Mouse (Mus musculus) cerebellum, postnatal 25 days (tissue): ENCODE results near the gene Exd2.

Experiments used
- DNase-seq, 2 experiments: peaks; one replicate each; pipeline ENCODE4 v3.0.0; 2021; ENCODE audit warnings: mixed read lengths in 2 of 2

Gene Exd2

DNA sequence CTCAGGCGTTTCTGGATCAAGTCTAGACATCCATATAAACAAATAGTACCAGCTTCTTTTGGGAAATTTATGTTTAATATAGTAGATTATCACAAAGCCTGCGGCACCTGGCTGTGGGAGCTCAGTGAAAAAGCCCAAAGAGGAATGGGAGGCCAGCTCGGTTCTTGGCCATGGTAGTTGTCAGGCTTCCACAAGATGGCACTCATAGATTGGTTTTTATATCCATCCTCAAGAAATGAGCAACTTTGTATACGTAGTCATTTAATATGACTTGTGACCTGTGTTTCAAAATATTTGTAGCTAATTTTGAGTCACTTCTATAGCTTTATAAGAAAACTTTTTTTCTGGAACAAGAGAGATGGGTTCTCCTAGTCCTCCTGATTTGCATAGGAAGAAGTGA is 35.5 kb downstream of the Exd2 start:
- DNase-seq = no peak

DNA sequence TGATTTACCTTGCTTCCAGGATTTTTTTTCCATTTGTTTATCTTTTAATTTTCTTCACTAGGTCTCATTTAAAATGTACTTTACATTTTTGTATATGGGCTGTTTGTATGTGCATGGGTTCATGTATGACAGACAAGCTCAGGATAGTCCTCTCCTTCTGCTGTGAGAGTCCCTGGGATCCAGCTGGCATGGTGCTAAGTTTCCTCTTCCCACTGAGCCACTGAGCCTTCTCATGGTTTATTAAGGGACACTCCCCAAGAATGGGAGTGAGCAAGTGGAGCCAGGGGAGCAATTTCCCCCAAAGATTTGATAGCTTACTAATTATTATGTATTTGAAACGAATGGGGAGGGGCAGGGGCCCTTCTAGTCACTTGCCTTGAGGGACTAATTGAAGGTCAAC is 37.6 kb downstream of the Exd2 start:
- DNase-seq = no peak

DNA sequence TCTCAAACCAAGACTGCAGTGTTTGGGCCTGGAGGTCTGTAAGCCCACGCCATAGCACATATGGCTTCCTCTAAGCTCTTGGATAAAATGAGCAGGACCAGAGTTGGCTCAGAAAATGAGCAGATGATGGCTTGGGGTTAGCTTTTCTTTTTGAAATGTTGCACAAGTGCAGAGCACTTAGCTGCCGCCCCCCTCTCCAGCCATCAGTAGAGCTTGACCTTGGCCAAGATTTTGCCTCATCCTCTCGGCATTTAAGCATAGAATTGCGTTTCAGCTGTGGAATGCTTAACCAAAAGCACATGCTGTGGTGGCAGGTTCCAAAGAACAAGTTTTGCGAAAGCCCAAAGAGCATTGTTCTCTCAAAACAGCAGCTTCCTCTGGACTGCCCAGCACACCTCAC is 41.8 kb downstream of the Exd2 start:
- no peak for DNase-seq

DNA sequence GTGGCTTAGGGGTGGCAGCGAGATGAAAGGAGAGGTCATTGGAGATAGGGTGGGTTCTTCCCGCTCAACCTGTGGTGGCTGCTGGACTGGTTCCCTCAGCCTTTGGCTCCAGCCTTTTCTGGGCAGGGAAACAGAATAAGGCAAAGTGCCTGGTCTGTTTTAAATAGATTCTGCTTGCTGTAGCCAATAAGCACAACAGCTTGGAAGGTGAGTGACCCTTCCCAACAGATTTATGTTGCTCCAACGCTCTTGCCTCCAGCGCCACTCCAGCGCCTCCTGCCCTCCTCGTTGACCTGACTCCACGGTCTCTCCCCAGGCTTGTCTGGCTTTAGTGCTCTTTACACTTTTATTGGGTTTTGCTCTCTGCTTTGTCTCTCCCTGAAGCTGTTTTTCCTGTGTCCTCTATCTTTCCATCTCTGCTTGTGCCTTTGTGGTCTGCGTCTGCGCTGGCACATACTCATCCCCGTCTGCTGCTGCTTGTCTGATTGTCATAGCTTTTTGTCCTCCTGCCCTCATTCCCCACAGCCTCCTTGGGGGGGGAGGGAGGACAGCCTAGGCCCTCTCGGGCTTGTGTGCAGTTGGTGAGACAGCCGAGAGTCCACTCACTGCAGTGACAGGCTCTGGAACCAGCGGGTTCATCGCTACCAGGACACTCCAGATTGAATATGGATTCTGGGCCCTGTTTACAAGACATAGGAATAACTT is 44.3 kb downstream of the Exd2 start:
- DNase-seq = peak in 1 of 2 experiments; percentile 23

DNA sequence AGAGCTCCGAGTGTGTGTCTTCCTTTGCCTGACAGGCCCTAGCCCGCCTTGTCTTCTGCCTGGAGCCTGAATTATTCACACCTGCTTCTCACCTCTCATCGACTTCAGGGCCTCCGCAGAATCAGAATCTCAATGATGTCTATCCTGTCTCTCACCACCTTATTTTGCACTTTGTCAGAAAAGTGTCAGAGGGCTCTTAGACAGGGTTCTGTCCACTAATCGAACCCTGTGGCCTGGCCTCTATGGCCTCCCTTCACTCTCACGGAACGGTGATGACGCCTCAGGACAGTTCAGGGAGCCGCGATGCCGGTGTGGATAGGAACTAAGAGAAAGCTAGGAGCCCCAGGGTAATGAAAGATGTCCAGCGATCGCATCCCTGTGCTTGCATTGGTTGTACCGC is 55.1 kb downstream of the Exd2 start, which contains the start of gene Galnt16:
Galnt16 (plus strand) TSS at position 301 of the 400 bp plus-strand sequence.
- no peak for DNase-seq

DNA sequence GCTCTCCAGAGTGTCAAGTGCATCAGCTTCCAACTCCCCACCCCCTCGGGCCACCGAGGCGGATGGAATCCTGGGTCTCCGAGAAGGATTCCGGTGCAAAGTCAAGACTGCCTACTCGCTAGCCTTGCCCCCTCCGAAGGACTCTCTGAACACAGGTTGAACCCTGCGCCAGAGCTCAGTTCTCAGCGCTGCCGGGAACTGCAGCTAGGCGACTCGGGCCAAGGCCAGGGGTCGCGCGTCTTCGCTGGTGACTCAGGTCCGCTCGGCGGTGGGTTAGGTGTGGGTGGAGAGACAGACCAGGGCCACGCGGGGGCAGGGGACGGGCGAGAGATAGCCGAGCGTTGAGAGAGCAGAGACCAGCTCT is 55.5 kb downstream of the Exd2 start:
- DNase-seq = peak; percentile 68 to 71

DNA sequence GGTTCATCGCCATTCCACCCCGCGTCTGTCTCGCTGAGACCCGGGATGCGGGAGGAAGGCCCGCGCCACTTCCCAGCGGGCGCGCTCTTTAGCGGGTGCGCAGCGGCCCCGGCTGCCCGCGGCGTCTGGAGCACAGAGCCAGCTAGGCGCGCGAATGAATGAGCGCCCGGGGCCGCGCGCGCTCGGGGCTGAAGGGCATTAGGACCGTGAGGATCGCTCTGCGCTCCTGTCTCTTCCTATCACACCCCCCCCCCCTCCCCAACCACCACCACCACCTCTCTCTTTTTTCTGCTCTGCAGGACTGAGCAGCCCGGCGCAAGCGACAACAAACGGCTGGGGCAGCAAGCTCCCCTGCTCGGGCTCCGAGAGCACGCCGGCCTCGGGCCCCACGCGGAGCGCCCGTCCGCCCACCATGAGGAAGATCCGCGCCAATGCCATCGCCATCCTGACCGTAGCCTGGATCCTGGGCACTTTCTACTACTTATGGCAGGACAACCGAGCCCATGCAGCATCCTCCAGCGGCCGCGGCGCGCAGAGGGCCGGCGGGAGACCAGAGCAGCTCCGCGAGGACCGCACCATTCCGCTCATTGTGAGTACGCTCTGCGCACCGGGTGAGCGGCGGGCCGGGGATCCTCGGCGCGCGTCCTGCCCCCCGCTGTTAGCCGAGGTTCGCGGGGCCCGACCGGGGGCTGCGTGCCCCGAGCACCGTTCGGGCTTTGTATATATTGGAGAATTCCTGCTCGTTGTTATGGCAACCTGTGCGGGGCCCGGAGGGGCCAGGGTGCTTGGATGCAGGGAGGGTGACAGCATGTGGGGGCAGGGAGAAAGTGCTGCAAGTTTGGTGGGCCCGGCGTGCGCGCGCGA is 56.1 kb downstream of the Exd2 start:
- peak; percentile 75 to 84 for DNase-seq

DNA sequence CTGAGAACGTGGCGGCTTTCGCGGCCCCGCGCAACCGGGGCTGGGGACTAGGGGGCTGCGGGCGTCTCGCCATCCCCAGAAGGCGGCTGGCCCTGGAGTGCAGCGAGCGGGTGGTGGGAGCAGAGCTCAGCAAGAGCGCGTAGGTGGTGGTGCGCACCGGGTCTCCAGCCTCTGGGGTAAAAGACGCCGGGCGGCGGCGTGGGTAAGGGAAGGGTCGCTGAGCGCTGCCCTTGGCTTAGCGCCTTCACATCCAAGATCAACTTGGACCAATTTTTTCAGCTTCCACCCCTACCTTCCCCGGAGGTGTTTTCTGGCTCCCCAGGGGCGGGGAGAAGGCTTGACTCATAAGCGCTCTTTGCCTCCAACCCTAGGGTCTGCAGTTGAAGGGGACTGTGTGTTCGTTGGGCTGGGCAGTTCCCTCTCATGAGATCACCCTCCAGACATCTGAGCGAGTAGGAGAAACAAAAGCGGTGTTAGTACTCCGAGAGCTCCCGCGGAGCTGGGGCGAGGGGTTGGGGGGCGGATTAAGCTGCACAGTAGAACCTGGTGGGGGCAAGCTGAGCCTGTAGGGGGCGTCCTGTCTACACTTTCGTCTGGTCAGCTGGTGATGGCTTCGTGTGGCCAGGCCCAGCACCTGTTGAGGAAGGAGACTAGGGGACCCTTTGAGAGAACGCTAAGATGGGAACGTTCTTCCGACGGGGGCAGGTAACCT is 56.9 kb downstream of the Exd2 start:
- peak; percentile 63 to 80 for DNase-seq

DNA sequence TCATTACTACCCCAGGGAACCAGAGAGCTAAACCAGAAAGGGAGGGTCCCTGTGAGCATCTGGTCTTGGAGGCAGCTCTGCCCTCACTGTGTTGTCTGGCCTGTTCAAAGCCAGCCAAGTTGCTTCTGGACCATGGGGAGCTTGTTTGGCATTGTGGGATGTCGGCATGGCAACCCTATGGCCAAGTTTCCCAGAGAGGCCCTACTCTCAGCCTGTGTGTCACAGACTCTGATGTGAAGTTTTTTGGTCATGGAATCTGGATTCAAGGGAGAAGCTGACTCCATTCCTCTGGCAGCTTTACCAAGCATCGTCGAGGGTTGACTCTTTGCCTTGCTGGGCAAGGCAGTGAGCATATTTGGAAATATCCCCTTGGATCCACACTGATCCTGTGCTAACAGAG is 59.1 kb downstream of the Exd2 start:
- DNase-seq = no peak

DNA sequence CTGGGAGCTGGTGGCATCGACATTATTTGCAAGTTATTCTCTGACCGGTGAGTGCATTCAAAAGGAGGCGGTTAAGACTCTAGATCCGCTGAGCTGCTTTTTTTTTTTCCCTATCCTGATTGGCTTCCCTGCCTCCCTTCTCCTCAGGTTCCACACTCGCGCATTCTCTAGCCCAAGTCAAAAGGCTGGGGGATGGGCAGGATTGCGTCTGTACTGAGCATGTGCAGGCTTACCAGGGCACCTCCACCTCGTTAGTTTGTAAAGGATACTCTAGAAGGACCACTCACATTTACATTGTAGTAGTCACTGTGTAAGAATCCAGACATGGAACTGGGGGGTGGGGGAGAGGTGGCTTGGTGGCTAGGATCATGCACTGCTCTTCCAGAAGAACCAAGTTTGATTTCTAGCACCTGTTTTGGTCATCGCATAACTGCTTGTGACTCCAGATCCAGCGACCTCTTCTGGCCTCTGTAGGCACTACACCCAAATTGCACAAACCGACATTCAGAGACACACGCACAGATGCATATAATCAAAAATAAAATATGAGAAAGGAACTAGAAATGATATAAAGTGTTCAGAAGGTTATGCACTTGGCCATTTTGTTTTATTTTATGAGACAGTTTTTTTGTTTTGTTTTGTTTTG is 61.5 kb downstream of the Exd2 start:
- no peak for DNase-seq

DNA sequence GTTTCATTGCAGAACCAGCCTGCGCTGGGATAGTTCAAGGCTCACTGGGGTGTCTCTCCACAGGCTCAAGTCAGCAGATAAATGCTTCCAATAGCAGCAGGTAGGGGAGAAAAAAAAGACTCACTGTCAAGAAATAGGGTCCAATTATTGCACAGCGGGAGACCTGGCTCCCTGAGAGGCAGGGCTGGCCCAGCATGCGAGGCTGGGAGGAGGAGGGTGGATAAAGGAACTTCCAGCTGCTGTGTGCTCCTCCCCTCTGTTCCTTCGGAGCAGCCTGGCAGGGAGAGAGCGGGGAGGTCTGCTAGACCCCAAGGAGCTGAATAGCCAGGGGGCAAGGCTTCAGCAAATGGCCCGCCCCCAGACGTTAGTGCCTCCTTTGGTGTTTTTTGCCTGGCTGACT is 62.6 kb downstream of the Exd2 start:
- DNase-seq = no peak

DNA sequence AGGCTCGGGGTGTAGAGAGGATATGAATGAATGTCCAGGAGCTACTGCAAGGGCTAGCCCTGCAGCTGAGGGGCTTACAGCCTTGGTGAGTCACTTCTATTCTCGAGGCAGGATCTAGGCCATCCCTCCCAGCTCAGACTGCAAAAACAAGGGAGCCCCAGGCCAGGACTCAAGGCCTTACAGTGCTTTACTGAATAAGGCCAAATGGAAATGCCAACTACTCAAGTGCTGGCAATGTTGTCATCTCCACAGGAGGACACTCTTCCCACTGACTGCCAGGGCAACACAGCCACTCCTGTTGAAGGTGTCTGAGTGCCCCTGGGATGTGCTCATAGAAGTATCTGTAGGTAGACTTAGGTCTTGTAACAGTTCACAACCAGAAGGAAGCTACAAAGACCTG is 63.6 kb downstream of the Exd2 start:
- peak in 1 of 2 experiments; percentile 23 for DNase-seq

DNA sequence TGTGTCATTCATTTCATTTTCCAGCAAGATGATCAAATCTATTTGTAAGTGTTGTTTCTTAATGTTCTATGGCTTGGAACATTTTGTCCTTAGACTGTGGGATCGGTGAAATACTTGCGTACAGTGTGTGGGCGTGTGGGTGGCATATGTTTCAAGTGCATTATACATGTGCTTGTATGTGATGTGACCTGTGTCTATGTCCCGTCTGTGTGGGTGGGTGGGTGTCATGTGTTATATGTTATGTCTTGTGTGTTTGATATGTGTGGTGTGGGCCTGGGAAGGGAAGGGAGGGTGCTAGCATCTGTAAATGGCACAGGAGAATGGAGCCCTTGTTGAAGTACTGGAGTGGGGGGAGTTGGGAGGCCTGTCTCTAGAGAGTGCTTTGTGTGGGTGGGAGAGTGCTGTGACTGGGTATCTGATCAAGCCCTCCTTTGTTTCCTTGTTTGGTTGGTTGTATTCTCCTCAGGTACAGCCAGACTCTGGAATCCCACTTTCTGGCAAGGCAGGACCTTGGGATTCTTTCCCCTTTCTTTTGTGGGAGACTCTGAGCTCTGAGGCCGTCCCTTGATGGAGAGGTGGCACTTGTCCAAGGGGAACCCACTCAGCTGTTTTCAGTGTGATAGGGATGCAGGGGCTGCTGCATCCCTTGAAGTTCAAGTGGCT is 65.0 kb downstream of the Exd2 start:
- no peak for DNase-seq

DNA sequence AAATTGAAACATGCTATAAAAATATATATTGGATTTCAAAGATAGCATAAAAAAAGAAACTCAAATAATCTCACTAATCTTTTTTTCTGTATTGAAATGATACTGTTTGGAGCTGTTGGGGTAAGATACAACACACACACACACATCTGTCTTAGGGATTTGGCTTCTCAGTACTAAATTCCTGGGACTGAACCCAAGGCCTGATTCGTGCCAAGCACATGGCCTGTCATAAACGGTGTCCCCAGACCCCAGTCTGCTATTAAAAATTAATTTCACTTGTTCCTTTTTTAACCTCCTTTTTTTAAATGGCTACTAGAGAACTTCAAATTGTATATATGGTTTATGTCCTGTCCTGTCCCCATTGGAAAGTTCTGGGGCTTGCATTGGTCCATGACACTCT is 67.2 kb downstream of the Exd2 start:
- no peak for DNase-seq

DNA sequence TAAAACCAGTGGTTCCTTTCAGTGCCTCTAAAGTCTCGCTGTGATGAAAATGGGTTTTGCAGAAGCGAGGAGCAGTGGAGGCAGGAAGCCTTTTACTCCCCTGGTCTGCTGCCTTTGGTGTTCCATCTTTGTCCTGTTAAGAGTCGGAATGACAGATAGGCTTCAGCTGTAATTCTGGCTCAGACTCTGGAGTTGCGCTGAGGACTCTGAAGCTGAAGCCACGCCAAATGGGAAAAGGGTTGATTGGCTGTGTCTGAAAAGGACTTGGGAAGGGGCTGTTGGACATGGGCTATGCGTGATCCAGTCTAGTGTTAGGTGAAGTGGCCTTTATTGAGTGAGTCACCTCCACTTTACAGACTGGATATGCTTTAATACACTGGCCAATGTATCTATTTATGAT is 67.7 kb downstream of the Exd2 start:
- DNase-seq = no peak

DNA sequence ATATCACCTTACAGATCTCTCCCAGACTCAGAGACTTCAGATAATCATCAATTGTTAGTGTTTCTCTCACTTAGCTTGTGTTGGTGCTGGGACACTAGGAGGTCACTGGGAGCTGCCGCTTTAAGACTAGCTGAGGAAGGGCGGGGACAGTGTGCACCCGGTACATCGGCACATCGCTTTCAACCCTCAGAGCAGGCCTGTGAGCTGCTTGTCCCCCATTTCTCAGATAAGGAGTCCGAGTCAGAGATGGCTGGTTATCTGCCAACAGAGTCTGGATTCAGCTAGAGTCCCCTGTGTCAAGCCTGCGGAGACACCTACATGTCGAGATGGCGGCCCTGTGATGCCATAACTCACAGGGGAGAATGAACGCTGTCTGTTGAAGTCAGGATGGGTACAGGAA is 68.7 kb downstream of the Exd2 start:
- no peak for DNase-seq

DNA sequence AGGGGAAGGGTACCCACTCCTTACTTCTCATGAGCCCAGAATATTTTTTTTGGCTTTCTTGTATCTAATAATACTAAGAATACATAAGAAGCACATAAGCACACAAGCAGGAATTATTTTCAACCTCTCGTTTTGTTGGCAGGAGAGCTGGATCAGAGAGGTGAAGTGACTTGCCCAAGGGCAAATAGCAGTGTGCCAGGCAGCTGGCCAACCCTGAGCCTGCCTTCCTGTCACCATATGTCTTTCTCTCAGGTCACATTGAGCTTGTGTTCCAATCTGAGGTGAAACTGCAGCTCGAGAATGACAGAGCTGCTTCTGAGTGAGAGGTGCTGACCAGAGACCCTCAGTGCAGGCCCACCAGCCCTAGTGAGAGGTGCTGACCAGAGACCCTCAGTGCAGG is 71.0 kb downstream of the Exd2 start:
- DNase-seq = peak; percentile 53 to 73

DNA sequence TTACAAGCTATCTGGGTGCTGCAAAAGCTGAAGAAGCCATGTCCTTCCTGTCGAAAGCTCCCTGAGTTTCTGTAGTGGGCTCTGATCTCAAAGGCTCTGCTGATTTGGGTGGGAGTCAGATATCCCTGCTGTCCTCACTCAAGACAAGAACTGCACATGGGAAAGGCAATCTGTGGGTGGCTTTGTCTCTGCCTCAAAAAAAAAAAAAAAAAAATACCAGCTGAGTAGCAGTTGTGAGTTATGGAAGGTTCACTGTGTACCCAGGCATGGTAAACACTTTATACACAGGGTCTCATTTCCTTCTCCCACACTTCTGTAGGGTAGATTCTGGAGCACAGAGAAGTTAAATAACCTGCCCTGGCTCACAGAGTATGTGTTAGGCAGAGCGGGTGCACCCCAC is 74.4 kb downstream of the Exd2 start:
- DNase-seq = no peak

DNA sequence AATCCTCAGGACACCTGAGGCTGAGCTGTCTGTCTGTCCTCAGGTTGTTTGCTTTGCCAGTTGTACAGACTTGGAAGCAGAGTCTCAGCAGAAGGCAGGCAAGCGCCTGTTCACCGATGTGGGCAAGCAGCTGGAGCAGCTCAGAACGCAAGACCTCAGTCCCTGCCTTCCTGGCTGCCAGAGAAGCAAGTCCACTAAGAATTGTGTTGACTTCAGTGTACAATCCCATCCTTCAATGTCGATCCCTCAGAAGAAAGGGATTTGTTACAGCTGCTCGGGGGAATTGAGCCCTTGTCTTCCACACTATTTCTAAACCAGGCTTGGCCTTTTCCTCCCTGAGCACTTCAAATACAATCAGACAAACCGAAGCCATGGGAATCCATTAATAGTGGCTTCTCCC is 75.4 kb downstream of the Exd2 start:
- no peak for DNase-seq

DNA sequence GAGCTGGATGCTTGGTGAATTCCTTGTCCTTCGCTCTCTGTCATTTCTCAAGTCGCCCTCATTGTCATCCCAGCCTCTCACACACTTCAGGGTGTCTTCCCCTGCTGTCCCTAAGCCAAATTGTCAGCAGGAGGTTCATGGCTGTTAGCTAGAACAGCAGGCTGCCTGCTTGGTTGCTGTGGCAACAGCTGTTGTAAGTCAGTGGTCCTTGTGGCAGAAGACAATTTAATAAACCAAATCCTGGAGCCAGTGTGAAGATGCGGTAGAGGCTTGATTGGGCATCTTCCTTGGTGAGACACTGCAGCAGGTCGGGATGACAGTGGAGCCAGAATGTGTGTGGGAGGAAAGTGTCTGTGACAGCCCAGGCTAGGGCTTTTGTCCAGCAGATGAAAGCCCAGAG is 82.4 kb downstream of the Exd2 start:
- peak; percentile 46 to 66 for DNase-seq

DNA sequence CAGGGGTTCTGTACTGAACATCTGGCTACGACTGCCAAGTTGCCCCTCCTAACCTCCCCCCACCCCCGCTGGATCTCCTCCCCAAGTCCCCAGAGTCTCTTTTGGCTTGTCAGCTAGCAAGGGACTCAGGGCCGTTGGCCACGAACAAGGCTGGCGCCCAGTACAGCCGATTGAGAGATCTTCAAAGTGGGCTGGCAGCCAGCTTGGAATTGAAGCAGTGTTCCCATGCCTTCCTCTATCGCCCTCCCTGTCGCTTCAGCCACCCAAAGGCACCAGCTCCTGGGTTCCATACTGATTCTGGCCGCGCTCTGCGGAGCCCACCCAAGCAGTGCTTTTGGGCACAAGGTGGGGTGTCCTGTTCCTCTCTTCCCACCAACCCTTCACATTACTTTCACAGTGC is 86.8 kb downstream of the Exd2 start:
- DNase-seq = peak; percentile 50 to 68
